Mouse (Mus musculus) neural tube, embryonic 11.5 days (tissue): Measurements from ENCODE around the gene Ppp2r5d. TPM values are rescaled to one million over a fixed set of nuclear protein-coding genes. Genes with fewer than 3 reads are reported as not detected.

Experiments used
- ATAC-seq: fragments of 200-750 bp; cut with Nextera tagmentation; 2 replicates; pipeline ENCODE4 v1.8.0; 2017; ENCODE audit warnings: moderate number of reproducible peaks, mild to moderate bottlenecking, moderate TSS enrichment, moderate library complexity; ENCODE audit not compliant: insufficient read depth, low FRiP score, low TSS enrichment
- DNase-seq: peaks from one replicate; pipeline ENCODE4 v3.0.0-alpha.2; 2015; ENCODE audit warnings: low spot score
- H3K27ac ChIP-seq: fragments of 300-500 bp; sonication (generic); 2 replicates; pipeline ENCODE4 v1.5.1; 2014; ENCODE audit warnings: low read depth, mild to moderate bottlenecking, low read length
- H3K27me3 ChIP-seq: fragments of 300-500 bp; sonication (generic); 2 replicates; pipeline ENCODE4 v1.6.1; 2014; ENCODE audit warnings: mild to moderate bottlenecking, low read length, mixed read lengths; ENCODE audit not compliant: control insufficient read depth, insufficient read depth
- H3K36me3 ChIP-seq: fragments of 300-500 bp; sonication (generic); 2 replicates; pipeline ENCODE4 v1.6.1; 2014; ENCODE audit warnings: mild to moderate bottlenecking, low read length, moderate library complexity, mixed read lengths; ENCODE audit not compliant: control insufficient read depth, insufficient read depth
- H3K4me1 ChIP-seq: fragments of 300-500 bp; sonication (generic); 2 replicates; pipeline ENCODE4 v1.6.1; 2014; ENCODE audit warnings: low read length, mixed read lengths; ENCODE audit not compliant: control insufficient read depth, insufficient read depth
- H3K4me2 ChIP-seq: fragments of 300-500 bp; sonication (generic); 2 replicates; pipeline ENCODE4 v1.6.1; 2014; ENCODE audit warnings: low read depth, mild to moderate bottlenecking, moderate library complexity
- H3K4me3 ChIP-seq: fragments of 300-500 bp; sonication (generic); 2 replicates; pipeline ENCODE4 v1.5.1; 2014; ENCODE audit warnings: low read depth, low read length
- H3K9ac ChIP-seq: fragments of 300-500 bp; sonication (generic); 2 replicates; pipeline ENCODE4 v1.6.1; 2014; ENCODE audit warnings: mild to moderate bottlenecking, low read length
- H3K9me3 ChIP-seq: fragments of 300-500 bp; sonication (generic); 2 replicates; pipeline ENCODE4 v1.6.1; 2016; ENCODE audit warnings: low read length; ENCODE audit not compliant: control insufficient read depth
- WGBS: fragments of 180-500 bp; shearing (Covaris S2); extraction: QIAGEN DNeasy Blood & Tissue Kit; methylation state at CpG from one replicate; pipeline ENCODE4 v1.1.7; 2014; 5-methylcytosine and 5-hydroxymethylcytosine counted together
- polyA plus RNA-seq: library from polyadenylated mRNA; unstranded; fragments of >200 nt; fragmentation: Nextera tagmentation; extraction: Ambion mirVana; gene quantifications from 2 replicates; pipeline ENCODE4 v1.2.1, GENCODE M21; 2014

The Ppp2r5d gene
- polyA plus RNA-seq, 1 experiment from 2014 or later, result 124 TPM

DNA sequence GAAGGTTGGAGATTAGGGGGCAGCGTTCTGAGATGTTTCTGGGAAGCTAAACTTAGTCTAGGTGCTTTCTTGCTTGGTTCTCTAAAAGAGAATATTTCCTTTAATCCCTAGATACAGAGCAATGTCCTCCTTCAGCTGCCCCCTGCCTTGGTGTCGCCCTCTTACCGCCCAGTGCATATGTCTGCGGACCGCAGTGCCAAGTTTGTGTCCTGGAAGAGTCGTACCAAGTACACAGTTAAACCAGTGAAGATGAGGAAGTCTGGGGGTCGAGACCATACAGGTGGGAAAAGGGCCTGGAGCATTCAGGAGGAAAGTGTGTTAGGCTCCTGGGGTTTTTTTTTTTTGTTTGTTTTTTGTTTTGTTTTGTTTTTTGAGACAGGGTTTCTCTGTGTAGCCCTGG lies 57.6 kb downstream of the Ppp2r5d start:
- Histone ChIP-seq H3K9me3 (no peaks in the 10 kb centered on the region), H3K36me3 (peaks cover 2% of the 10 kb centered on the region), H3K27me3 (no peaks in the 10 kb centered on the region), H3K4me3 (no peak overlapping the region), H3K4me1 (peaks cover 31% of the 10 kb centered on the region), H3K4me2 (peak overlapping the region; percentile 95), H3K27ac (no peak overlapping the region), H3K9ac (no peak overlapping the region)
- WGBS, result 93% methylated on average over 7 of the region's 7 CpGs
- no peak for ATAC-seq
- no peak for DNase-seq

DNA sequence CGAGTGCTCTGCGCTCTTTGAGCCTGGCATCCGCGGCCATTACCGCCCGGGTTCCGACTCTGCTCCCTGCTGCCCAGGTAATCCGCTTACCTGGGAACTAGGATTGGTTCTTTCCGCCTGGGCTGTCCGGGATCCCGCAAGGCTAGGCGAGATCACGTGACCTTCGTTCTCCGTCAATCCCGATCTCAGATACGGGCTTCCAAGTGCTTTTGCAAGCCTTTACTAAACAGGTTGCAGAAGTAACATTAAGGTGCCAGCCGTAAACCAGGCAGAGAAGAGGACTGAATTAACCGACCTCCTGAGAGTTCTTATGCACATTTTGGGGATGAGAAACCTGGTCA lies 58.6 kb downstream of the Ppp2r5d start:
- Histone ChIP-seq H3K36me3 (peaks cover 4% of the 10 kb centered on the region), H3K9ac (peak overlapping the region; percentile 82), H3K4me2 (peak overlapping the region; percentile 95), H3K4me3 (peak overlapping the region; percentile 81), H3K27ac (peak overlapping the region; percentile 58; the same call in 1 of the 2 replicates), H3K4me1 (peaks cover 22% of the 10 kb centered on the region), H3K9me3 (no peaks in the 10 kb centered on the region), H3K27me3 (no peaks in the 10 kb centered on the region)
- DNase-seq, result no peak
- WGBS, result under 1% methylated on average over 19 of the region's 19 CpGs
- ATAC-seq, result no peak

DNA sequence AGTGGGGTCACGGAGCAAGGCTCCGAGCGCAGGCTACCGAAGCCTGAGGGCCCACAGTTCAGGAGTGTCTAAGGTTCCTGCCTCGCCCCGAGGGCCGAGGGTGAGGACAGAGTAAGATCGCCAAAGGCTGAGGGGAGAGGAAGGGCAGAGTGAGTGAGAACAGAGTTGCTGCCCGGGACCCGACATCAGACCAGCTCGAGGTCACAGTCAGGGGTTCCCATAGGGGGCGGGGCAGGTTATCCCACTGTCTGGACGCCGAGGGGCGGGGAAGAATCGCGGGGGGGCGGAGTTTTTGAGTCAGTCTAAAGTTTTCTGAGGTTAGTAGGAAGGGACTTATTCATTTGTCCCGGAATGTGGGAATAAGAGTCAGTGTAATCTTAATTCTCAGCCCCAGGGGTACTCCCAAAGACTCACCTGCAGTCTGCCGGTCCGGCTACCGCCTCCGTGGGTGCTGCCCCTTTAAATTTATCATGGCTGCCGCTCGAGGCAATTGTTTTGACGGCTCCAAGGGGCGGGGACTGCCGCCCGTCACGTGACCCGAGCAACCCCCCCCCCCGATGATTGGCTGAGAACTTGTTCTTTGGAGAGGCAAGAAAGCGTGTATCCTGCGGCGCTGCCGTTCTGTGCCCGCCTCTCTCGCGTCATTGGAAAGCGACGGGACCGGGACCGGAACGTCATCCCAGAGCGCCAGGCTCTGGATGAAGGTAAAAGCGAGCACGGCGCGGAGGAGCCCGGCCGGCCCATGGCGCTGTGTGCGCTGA lies 59.2 kb downstream of the Ppp2r5d start, which contains the start of the genes Klc4 and Mrpl2:
Gene Klc4 (minus strand): TSS at position 462 of the 761 bp plus-strand sequence.
Gene Mrpl2 (plus strand): TSS at position 669 of the 761 bp plus-strand sequence.
- no peaks in the 10 kb centered on the region for H3K9me3 ChIP-seq
- H3K9ac ChIP-seq, result peak within 1 kb of the TSS; percentile 82
- under 1% methylated on average over 53 of the region's 53 CpGs for WGBS
- peak within 1 kb of the TSS; percentile 58; the same call in 1 of the 2 replicates for H3K27ac ChIP-seq
- H3K4me3 ChIP-seq, result peak within 1 kb of the TSS; percentile 81
- peak within 1 kb of the TSS; percentile 95 for H3K4me2 ChIP-seq
- DNase-seq (peak; percentile 99), ATAC-seq (peak; percentile 77)
- H3K36me3 ChIP-seq, result peaks cover 4% of the 10 kb centered on the region
- H3K27me3 ChIP-seq, result no peaks in the 10 kb centered on the region
- peaks cover 17% of the 10 kb centered on the region for H3K4me1 ChIP-seq

DNA sequence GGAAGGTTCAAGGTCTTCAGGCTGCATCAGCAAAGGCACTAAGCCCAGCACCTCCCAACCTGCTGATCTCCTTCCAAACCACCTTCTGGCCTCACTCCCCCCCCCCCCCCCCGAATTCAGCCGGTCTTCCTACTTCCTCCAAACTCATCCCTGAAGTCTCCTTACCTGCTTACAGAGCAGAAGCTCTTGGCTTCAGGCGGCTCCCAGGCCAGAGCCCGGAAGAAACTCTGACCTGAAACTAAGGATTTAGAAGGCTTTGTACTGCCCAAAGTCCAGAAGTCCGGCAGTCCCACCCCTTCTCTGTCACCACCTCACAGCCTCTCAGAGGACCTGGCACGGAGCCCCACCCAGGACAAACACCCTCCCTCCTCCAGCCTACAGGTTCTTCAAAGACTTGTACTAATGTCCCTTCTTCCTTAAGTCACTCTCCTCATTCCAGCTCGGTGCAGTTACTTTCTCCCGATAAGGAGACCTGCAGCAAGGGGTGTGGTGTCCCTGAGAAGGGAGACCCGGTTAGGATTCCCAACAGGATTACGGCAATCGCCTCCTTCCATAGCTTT lies 59.9 kb downstream of the Ppp2r5d start:
- peaks cover 4% of the 10 kb centered on the region for H3K36me3 ChIP-seq
- H3K4me2 ChIP-seq, result peak overlapping the region; percentile 81
- H3K4me3 ChIP-seq, result peak overlapping the region; percentile 81
- peaks cover 17% of the 10 kb centered on the region for H3K4me1 ChIP-seq
- WGBS, result 14% methylated on average over 10 of the region's 11 CpGs
- no peaks in the 10 kb centered on the region for H3K9me3 ChIP-seq
- no peak overlapping the region for H3K27ac ChIP-seq
- peak overlapping the region; percentile 45 for H3K9ac ChIP-seq
- no peaks in the 10 kb centered on the region for H3K27me3 ChIP-seq
- ATAC-seq (no peak), DNase-seq (no peak)

DNA sequence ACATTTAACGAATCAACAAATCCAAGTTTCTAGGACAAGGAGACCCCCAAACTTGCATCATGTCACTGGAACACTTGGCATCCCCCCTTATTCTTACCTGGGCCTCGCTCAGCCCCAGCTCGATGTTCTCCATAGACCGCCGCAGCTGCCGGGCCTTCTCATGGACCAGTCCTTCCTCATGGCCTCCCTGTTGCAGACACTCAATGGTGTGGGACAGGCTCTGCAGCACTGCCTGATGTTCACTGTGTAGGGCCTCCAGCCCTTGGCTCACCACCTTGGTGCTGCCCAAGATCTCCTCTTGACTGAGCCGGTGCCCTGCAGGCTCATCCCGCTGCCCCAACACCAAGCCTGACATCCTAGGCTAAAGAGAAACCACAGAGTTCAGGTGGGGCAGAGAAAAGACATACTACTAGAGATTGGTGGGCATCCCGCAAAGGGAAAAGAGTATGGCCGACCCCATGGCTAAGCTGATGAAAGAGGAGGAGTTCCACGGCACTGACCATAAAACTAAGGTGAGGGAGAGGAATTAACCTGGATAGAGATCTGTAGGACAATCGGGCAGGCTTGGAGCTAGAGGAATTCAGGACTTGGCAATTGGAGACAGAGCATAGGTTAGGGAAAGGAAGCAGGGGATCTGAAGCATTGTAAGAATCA lies 60.6 kb downstream of the Ppp2r5d start:
- Histone ChIP-seq H3K4me2 (peak overlapping the region; percentile 81), H3K4me3 (no peak overlapping the region), H3K27ac (no peak overlapping the region), H3K36me3 (peaks cover 4% of the 10 kb centered on the region), H3K27me3 (no peaks in the 10 kb centered on the region), H3K9me3 (no peaks in the 10 kb centered on the region), H3K4me1 (peaks cover 13% of the 10 kb centered on the region; the same call in 1 of the 2 replicates), H3K9ac (no peak overlapping the region)
- no peak for DNase-seq
- no peak for ATAC-seq
- WGBS, result 88% methylated on average over 12 of the region's 12 CpGs

DNA sequence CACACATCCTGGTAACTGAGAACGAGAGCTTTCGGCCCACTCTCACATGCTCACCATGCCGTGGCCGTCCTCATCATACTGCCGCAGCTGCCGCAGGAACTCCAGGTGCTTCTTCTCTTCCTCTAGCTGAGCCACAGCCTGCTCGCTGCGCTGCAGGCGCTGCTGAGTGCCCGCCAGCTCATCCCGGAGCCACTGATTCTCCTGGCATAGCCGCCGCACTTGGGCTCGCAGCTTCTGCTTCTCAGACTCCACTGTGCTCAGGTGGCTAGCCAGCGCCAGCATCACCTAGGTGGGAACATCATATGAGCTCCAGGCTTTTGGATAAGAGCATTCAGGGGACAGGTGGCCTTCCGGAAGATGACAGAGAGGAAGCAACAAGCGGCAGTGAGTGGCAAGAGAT lies 62.9 kb downstream of the Ppp2r5d start:
- DNase-seq (no peak), ATAC-seq (no peak)
- peaks cover 4% of the 10 kb centered on the region for H3K36me3 ChIP-seq
- H3K4me3 ChIP-seq, result no peak overlapping the region
- H3K9ac ChIP-seq, result no peak overlapping the region
- no peak overlapping the region for H3K27ac ChIP-seq
- 88% methylated on average over 17 of the region's 17 CpGs for WGBS
- no peaks in the 10 kb centered on the region for H3K27me3 ChIP-seq
- no peaks in the 10 kb centered on the region for H3K9me3 ChIP-seq
- H3K4me2 ChIP-seq, result no peak overlapping the region
- H3K4me1 ChIP-seq, result peaks cover 12% of the 10 kb centered on the region; the same call in 1 of the 2 replicates

DNA sequence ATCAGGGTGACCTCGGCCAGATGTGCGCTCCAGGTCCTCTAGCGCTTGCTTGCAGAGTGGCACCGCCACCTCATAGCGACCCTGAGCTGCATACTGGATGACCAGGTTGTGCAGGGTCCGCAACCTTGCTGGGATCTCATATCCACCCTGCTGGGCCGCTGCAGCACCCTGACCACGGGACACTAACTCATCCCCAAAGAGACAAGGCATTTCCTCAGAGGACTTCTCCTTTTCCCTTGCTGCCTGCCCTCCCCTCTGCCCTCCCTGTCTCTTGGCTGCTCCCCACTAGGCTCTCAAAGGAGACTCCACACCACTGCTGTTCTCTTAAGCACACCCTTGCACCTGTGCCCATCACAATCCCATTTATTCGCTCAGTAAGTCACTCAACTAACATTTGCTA lies 65.0 kb downstream of the Ppp2r5d start:
- ATAC-seq (no peak), DNase-seq (no peak)
- WGBS, result 78% methylated on average over 9 of the region's 9 CpGs

DNA sequence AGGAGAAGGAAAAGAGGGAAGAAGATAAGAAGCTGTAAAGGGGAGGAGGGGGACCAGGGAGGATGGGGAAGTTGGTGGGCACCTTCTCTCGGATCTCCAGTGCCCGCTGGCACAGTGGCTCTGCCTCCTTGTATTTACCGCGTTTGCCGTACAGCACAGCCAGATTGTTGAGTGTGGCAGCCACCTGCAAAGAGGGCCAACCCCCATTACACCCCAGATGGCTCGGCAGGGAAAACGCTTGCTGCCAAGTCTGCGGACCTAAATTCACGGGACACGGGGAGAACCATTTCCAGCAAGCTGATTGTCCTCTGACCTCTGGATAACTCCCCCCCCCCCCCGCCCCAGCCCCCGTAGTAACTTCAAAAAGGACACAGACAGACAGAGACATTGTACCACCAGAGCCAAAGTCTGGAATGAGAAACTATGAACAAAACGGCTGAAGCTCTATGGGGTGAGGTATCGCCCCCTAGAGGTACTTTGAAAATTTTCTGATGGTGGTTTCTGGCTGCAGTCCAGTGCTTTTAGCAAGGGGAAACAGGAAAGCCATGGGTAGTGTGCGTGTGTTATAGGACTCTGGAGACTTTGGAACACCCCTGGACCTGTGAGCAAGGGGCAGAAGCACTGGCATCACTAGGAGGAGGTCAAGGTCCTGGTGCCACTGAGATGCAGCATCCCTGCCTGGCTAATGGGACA lies 67.9 kb downstream of the Ppp2r5d start:
- no peaks in the 10 kb centered on the region for H3K9me3 ChIP-seq
- peaks cover 3% of the 10 kb centered on the region; the same call in 1 of the 2 replicates for H3K36me3 ChIP-seq
- no peak overlapping the region for H3K4me3 ChIP-seq
- WGBS, result 15% methylated on average over 15 of the region's 15 CpGs
- H3K4me1 ChIP-seq, result 0 out of 2 replicates have a peak, but pooled peaks cover 3% of the 10 kb centered on the region
- no peaks in the 10 kb centered on the region for H3K27me3 ChIP-seq
- no peak overlapping the region for H3K9ac ChIP-seq
- H3K4me2 ChIP-seq, result no peak overlapping the region; the same call in 1 of the 2 replicates
- DNase-seq, result peak; percentile 60
- 0 out of 2 replicates have a peak, but pooled peaks have one; percentile 41 for ATAC-seq
- H3K27ac ChIP-seq, result no peak overlapping the region

More for the DNA sequence above, 65.0 kb downstream of the Ppp2r5d start:
- no peak overlapping the region for H3K27ac ChIP-seq
- H3K4me1 ChIP-seq, result peaks cover 8% of the 10 kb centered on the region; the same call in 1 of the 2 replicates
- no peak overlapping the region for H3K4me3 ChIP-seq
- H3K27me3 ChIP-seq, result no peaks in the 10 kb centered on the region
- peaks cover 4% of the 10 kb centered on the region for H3K36me3 ChIP-seq
- H3K4me2 ChIP-seq, result no peak overlapping the region
- no peaks in the 10 kb centered on the region for H3K9me3 ChIP-seq
- H3K9ac ChIP-seq, result no peak overlapping the region
